Mouse (Mus musculus) embryo, embryonic 11 days (tissue): ENCODE measurements at regions not wholly inside any gene's neighbourhood (a gene's known extent, or its start where the extent isn't known, plus 50 kb on each side); places are given as distances from the start of the nearest gene placed in this dataset.

Source experiments
- DNase-seq: peaks from one replicate; pipeline ENCODE4 v3.0.0-alpha.2; 2015

GRCm38 (mm10) chrX:61652377-61652776, 56.9 kb upstream of the Ldoc1 start:
- no peak for DNase-seq

DNA sequence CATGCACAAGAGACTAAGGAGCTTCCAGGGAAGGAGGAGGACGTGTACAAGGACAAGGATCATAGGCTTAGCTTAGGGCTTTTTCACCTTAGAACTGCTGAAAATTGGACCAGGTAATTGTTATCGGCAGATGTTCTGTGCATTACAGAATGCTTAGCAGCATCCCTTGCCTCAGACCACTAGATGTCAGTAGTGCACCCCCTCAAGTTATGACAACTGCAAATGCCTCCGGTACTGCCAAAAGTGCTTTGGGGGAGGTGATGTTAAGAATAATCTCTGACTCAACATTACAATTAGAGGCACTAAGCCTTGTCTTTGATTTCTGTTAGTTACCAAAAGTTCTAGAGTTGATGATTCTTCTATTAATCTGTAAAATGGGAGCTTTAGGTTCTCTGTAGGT, 56.2 kb upstream of the Ldoc1 start:
- DNase-seq, result peak; percentile 34
